Mouse (Mus musculus): ENCODE results near the gene Itpr1.
A peak's percentile ranks its signal among the peaks of the same experiment; 100 is the strongest.

GRCm38 (mm10) chr6:108457063-108457405, 244.1 kb downstream of the Itpr1 start:
- no peak for TF ChIP-seq CTCF (IDR thresholded peaks at IDR 0.05; ENCODE audit: insufficient read depth, low read length)
- TF ChIP-seq POLR2A (IDR thresholded peaks at IDR 0.05; ENCODE audit: borderline replicate concordance, extremely low read depth, low read depth, low read length) = peak; percentile 42; the same call in 1 of the 2 replicates

All from lung, adult 2 months (tissue).